14 mouse cellular contexts compared by ENCODE assay signal in the genomic region with DNA sequence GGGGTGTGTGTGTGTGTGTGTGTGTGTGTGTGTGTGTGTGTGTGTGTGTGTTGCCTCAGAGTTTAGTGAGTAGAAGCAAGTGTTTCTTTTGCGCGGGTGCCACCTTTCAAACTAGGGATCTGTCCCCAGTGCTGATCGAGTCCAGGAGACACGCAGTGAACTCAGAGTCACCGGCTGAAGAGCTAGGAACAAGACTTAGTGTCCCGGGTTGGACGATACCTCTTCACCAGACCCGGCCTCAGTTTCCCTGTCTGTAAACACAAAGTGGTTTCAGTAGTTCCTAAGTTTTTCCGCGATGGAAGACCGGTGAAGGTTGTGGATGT. TPM values are rescaled to one million over a fixed set of nuclear protein-coding genes. Genes with fewer than 3 reads are reported as not detected.
DNase-seq lines count a peak whose midpoint lies in the region; ATAC-seq lines count a peak whose summit lies in the region.
"Had no signal": no experiment of that assay in that cellular context is flagged by ENCODE, and none has a peak within 500 bp of the region (broad histone marks: within the 10 kb centered on the region; RNA-seq: fewer than 3 reads in every experiment).

No protein-coding gene starts in this region.

- no peaks in the 10 kb centered on the region for H3K36me3 ChIP-seq in embryonic facial prominence, embryonic 10.5 days (replicated peaks)
- no peaks in the 10 kb centered on the region for H3K36me3 ChIP-seq in midbrain, embryonic 15.5 days (replicated peaks)
- H3K36me3 ChIP-seq: G1E; kidney, embryonic 15.5 days had no signal

- peak overlapping the region; percentile 31; the same call in 1 of the 2 replicates for H3K4me2 ChIP-seq in midbrain, embryonic 15.5 days
- H3K4me2 ChIP-seq: kidney, embryonic 15.5 days had no signal

- H3K4me3 ChIP-seq in embryonic facial prominence, embryonic 10.5 days = peak overlapping the region; percentile 46
- H3K4me3 ChIP-seq in midbrain, embryonic 15.5 days = peak overlapping the region; percentile 25
- H3K4me3 ChIP-seq: kidney, embryonic 15.5 days had no signal

- H3K27me3 ChIP-seq in embryonic facial prominence, embryonic 10.5 days (replicated peaks; ENCODE audit: low read depth, poor library complexity, severe bottlenecking) = peaks cover 100% of the 10 kb centered on the region
- peaks cover 97% of the 10 kb centered on the region for H3K27me3 ChIP-seq in midbrain, embryonic 15.5 days (replicated peaks)

- under 1% methylated on average over 11 of the region's 11 CpGs for WGBS in embryonic facial prominence, embryonic 10.5 days
- 0% methylated on average over 11 of the region's 11 CpGs for WGBS in midbrain, embryonic 15.5 days

- no peaks in the 10 kb centered on the region for H3K9me3 ChIP-seq in embryonic facial prominence, embryonic 10.5 days
- no peaks in the 10 kb centered on the region for H3K9me3 ChIP-seq in midbrain, embryonic 15.5 days
- H3K9me3 ChIP-seq: kidney, embryonic 15.5 days had no signal

- H3K27ac ChIP-seq in embryonic facial prominence, embryonic 10.5 days (replicated peaks) = no peak overlapping the region
- H3K27ac ChIP-seq in midbrain, embryonic 15.5 days = no peak overlapping the region
- H3K27ac ChIP-seq: heart, adult 2 months; kidney, embryonic 15.5 days had no signal

- peak; percentile 43 for DNase-seq in embryo, embryonic 10 days (ENCODE audit: low spot score)
- DNase-seq in embryo, embryonic 11 days = no peak
- no peak for DNase-seq in embryonic facial prominence, embryonic 10.5 days (ENCODE audit: low spot score)
- peak; percentile 13 for DNase-seq in forelimb bud, embryonic 11.5 days (ENCODE audit: low read depth, low spot score)
- DNase-seq in cerebellum, postnatal 25 days = no peak
- DNase-seq in cerebellum, postnatal 10 days = no peak
- DNase-seq: heart, adult 2 months; liver; lung, postnatal 10 days; thymus, adult 18-20 months had no signal

- no peak for ATAC-seq in midbrain, embryonic 15.5 days (replicated peaks)
- no peak for ATAC-seq in frontal cortex, adult (ENCODE audit: low TSS enrichment)

- peaks cover 55% of the 10 kb centered on the region for H3K4me1 ChIP-seq in embryonic facial prominence, embryonic 10.5 days
- peaks cover 42% of the 10 kb centered on the region for H3K4me1 ChIP-seq in midbrain, embryonic 15.5 days

- no peak overlapping the region for H3K9ac ChIP-seq in midbrain, embryonic 15.5 days
- H3K9ac ChIP-seq: kidney, embryonic 15.5 days had no signal

RNA-seq across cellular contexts. Expression of a gene that starts 1.6 kb away (rescaled TPM):
- 6.9 and 7.2 TPM in 2 replicates for polyA plus RNA-seq in embryonic facial prominence, embryonic 10.5 days (2016; fragmentation: Nextera tagmentation; extraction: Ambion mirVana)
- 5.4 and 5.9 TPM in 2 replicates for polyA plus RNA-seq in midbrain, embryonic 15.5 days (2015; fragmentation: Nextera tagmentation; extraction: Ambion mirVana)
- polyA plus RNA-seq: G1E; heart, adult 2 months; kidney, embryonic 15.5 days had no signal

RNA-seq across cellular contexts. Expression of a gene that starts 29.0 kb away (rescaled TPM):
- polyA plus RNA-seq in embryonic facial prominence, embryonic 10.5 days (2016; fragmentation: Nextera tagmentation; extraction: Ambion mirVana) = 107 and 112 TPM in 2 replicates
- 40.3 and 46.0 TPM in 2 replicates for polyA plus RNA-seq in midbrain, embryonic 15.5 days (2015; fragmentation: Nextera tagmentation; extraction: Ambion mirVana)

RNA-seq across cellular contexts. Expression of a gene that starts 46.7 kb away (rescaled TPM):
- polyA plus RNA-seq in embryonic facial prominence, embryonic 10.5 days (2016; fragmentation: Nextera tagmentation; extraction: Ambion mirVana) = 62.8 and 64.8 TPM in 2 replicates
- 21.7 and 22.0 TPM in 2 replicates for polyA plus RNA-seq in midbrain, embryonic 15.5 days (2015; fragmentation: Nextera tagmentation; extraction: Ambion mirVana)

Comparison
In these comparisons a context has a peak if more than half of its experiments do, and no peak if none do; other contexts are left out.
1. DNase-seq: peak in embryo, embryonic 10 days (single experiment) and forelimb bud, embryonic 11.5 days (single experiment); none in embryo, embryonic 11 days (single experiment), embryonic facial prominence, embryonic 10.5 days (single experiment), cerebellum, postnatal 25 days (0 of 2) and cerebellum, postnatal 10 days (0 of 2).